Mouse (Mus musculus): ENCODE measurements around the gene Zswim7.
A peak's percentile ranks its signal among the peaks of the same experiment; 100 is the strongest.
"Not testable (repeated sequence)": the region's sequence is repeated elsewhere in the genome, so short reads cannot be mapped to it uniquely, and the experiment has no call there.

The Zswim7 gene

GRCm38 (mm10) chr11:62294121-62294520, 12.9 kb upstream of the Zswim7 start:
- Histone ChIP-seq H3K27me3 (ENCODE audit: insufficient read depth, low read length) (no peaks in the 10 kb centered on the region), H3K36me3 (ENCODE audit: insufficient read depth, low read length) (peaks cover 85% of the 10 kb centered on the region), H3K4me1 (replicated peaks; ENCODE audit: low read depth, low read length) (peaks cover 14% of the 10 kb centered on the region), H3K4me3 (replicated peaks; ENCODE audit: low read length) (no peak overlapping the region), H3K9me3 (ENCODE audit: low read length) (no peaks in the 10 kb centered on the region)
- TF ChIP-seq CTCF (conservative IDR thresholded peaks at IDR 0.05; ENCODE audit: low read length) (no peak), NANOG (IDR thresholded peaks at IDR 0.05; ENCODE audit: borderline replicate concordance, low read length) (no peak), POU5F1 (IDR thresholded peaks at IDR 0.05; ENCODE audit: borderline replicate concordance, low read length) (no peak)

- no peaks in the 10 kb centered on the region for H3K9me3 ChIP-seq (ENCODE audit: low read length)
- TF ChIP-seq POU5F1 (IDR thresholded peaks at IDR 0.05; ENCODE audit: borderline replicate concordance, low read length), result no peak
- TF ChIP-seq CTCF (conservative IDR thresholded peaks at IDR 0.05; ENCODE audit: low read length), result no peak
- TF ChIP-seq NANOG (IDR thresholded peaks at IDR 0.05; ENCODE audit: borderline replicate concordance, low read length), result no peak
- H3K27me3 ChIP-seq (ENCODE audit: insufficient read depth, low read length), result no peaks in the 10 kb centered on the region
- H3K4me1 ChIP-seq (replicated peaks; ENCODE audit: low read depth, low read length), result peaks cover 3% of the 10 kb centered on the region; the same call in 1 of the 2 replicates
- H3K36me3 ChIP-seq (ENCODE audit: insufficient read depth, low read length), result peaks cover 95% of the 10 kb centered on the region
- H3K4me3 ChIP-seq (replicated peaks; ENCODE audit: low read length), result no peak overlapping the region
Observed at GRCm38 (mm10) chr11:62287700-62288099, 6.5 kb upstream of the Zswim7 start.

- Histone ChIP-seq H3K4me1 (replicated peaks; ENCODE audit: low read depth, low read length) (peaks cover 17% of the 10 kb centered on the region), H3K27me3 (ENCODE audit: insufficient read depth, low read length) (no peaks in the 10 kb centered on the region), H3K4me3 (replicated peaks; ENCODE audit: low read length) (no peak overlapping the region), H3K9me3 (ENCODE audit: low read length) (no peaks in the 10 kb centered on the region), H3K36me3 (ENCODE audit: insufficient read depth, low read length) (peaks cover 71% of the 10 kb centered on the region)
- TF ChIP-seq NANOG (IDR thresholded peaks at IDR 0.05; ENCODE audit: borderline replicate concordance, low read length) (no peak), CTCF (conservative IDR thresholded peaks at IDR 0.05; ENCODE audit: low read length) (no peak), POU5F1 (IDR thresholded peaks at IDR 0.05; ENCODE audit: borderline replicate concordance, low read length) (no peak)
Observed at GRCm38 (mm10) chr11:62285020-62285419, 3.8 kb upstream of the Zswim7 start.

- peaks cover 24% of the 10 kb centered on the region for H3K4me1 ChIP-seq (replicated peaks; ENCODE audit: low read depth, low read length)
- not testable (repeated sequence) for H3K4me3 ChIP-seq (replicated peaks; ENCODE audit: low read length); H3K9me3 ChIP-seq (ENCODE audit: low read length); H3K27me3 ChIP-seq (ENCODE audit: insufficient read depth, low read length)
- peaks cover 62% of the 10 kb centered on the region for H3K36me3 ChIP-seq (ENCODE audit: insufficient read depth, low read length)
Observed at GRCm38 (mm10) chr11:62284020-62284419, 2.8 kb upstream of the Zswim7 start.

GRCm38 (mm10) chr11:62281601-62281997, 424 bp upstream of the Zswim7 start:
- H3K9me3 ChIP-seq (ENCODE audit: low read length), result no peaks in the 10 kb centered on the region
- peak overlapping the region; percentile 88 for H3K4me3 ChIP-seq (replicated peaks; ENCODE audit: low read length)
- TF ChIP-seq NANOG (IDR thresholded peaks at IDR 0.05; ENCODE audit: borderline replicate concordance, low read length), result no peak
- TF ChIP-seq CTCF (conservative IDR thresholded peaks at IDR 0.05; ENCODE audit: low read length), result no peak
- TF ChIP-seq POU5F1 (IDR thresholded peaks at IDR 0.05; ENCODE audit: borderline replicate concordance, low read length), result no peak
- peaks cover 38% of the 10 kb centered on the region for H3K4me1 ChIP-seq (replicated peaks; ENCODE audit: low read depth, low read length)
- H3K27me3 ChIP-seq (ENCODE audit: insufficient read depth, low read length), result no peaks in the 10 kb centered on the region
- peaks cover 40% of the 10 kb centered on the region for H3K36me3 ChIP-seq (ENCODE audit: insufficient read depth, low read length)

GRCm38 (mm10) chr11:62278027-62278426, 3.1 kb downstream of the Zswim7 start:
- no peaks in the 10 kb centered on the region for H3K9me3 ChIP-seq (ENCODE audit: low read length)
- H3K4me1 ChIP-seq (replicated peaks; ENCODE audit: low read depth, low read length), result peaks cover 40% of the 10 kb centered on the region
- no peaks in the 10 kb centered on the region for H3K27me3 ChIP-seq (ENCODE audit: insufficient read depth, low read length)
- TF ChIP-seq NANOG (IDR thresholded peaks at IDR 0.05; ENCODE audit: borderline replicate concordance, low read length) (no peak), CTCF (conservative IDR thresholded peaks at IDR 0.05; ENCODE audit: low read length) (peak; percentile 82), POU5F1 (IDR thresholded peaks at IDR 0.05; ENCODE audit: borderline replicate concordance, low read length) (no peak)
- H3K36me3 ChIP-seq (ENCODE audit: insufficient read depth, low read length), result peaks cover 14% of the 10 kb centered on the region
- H3K4me3 ChIP-seq (replicated peaks; ENCODE audit: low read length), result no peak overlapping the region

- Histone ChIP-seq H3K4me1 (replicated peaks; ENCODE audit: low read depth, low read length) (peaks cover 31% of the 10 kb centered on the region), H3K36me3 (ENCODE audit: insufficient read depth, low read length) (peaks cover 15% of the 10 kb centered on the region)
- no peak for TF ChIP-seq POU5F1 (IDR thresholded peaks at IDR 0.05; ENCODE audit: borderline replicate concordance, low read length)
Observed at GRCm38 (mm10) chr11:62277086-62277485, 4.1 kb downstream of the Zswim7 start.

GRCm38 (mm10) chr11:62270851-62271250, 10.3 kb downstream of the Zswim7 start:
- Histone ChIP-seq H3K4me1 (replicated peaks; ENCODE audit: low read depth, low read length) (peaks cover 37% of the 10 kb centered on the region), H3K36me3 (ENCODE audit: insufficient read depth, low read length) (peaks cover 63% of the 10 kb centered on the region), H3K9me3 (ENCODE audit: low read length) (no peaks in the 10 kb centered on the region), H3K27me3 (ENCODE audit: insufficient read depth, low read length) (no peaks in the 10 kb centered on the region), H3K4me3 (replicated peaks; ENCODE audit: low read length) (no peak overlapping the region)
- TF ChIP-seq POU5F1 (IDR thresholded peaks at IDR 0.05; ENCODE audit: borderline replicate concordance, low read length) (no peak), NANOG (IDR thresholded peaks at IDR 0.05; ENCODE audit: borderline replicate concordance, low read length) (no peak), CTCF (conservative IDR thresholded peaks at IDR 0.05; ENCODE audit: low read length) (no peak)

More at GRCm38 (mm10) chr11:62277086-62277485, 4.1 kb downstream of the Zswim7 start:
- H3K9me3 ChIP-seq (ENCODE audit: low read length), result no peaks in the 10 kb centered on the region
- no peak overlapping the region for H3K4me3 ChIP-seq (replicated peaks; ENCODE audit: low read length)
- no peaks in the 10 kb centered on the region for H3K27me3 ChIP-seq (ENCODE audit: insufficient read depth, low read length)

GRCm38 (mm10) chr11:62269097-62269496, 12.1 kb downstream of the Zswim7 start:
- Histone ChIP-seq H3K36me3 (ENCODE audit: insufficient read depth, low read length) (peaks cover 76% of the 10 kb centered on the region), H3K4me3 (replicated peaks; ENCODE audit: low read length) (no peak overlapping the region), H3K4me1 (replicated peaks; ENCODE audit: low read depth, low read length) (peaks cover 37% of the 10 kb centered on the region), H3K9me3 (ENCODE audit: low read length) (no peaks in the 10 kb centered on the region), H3K27me3 (ENCODE audit: insufficient read depth, low read length) (no peaks in the 10 kb centered on the region)
- no peak for TF ChIP-seq NANOG (IDR thresholded peaks at IDR 0.05; ENCODE audit: borderline replicate concordance, low read length)
- no peak for TF ChIP-seq CTCF (conservative IDR thresholded peaks at IDR 0.05; ENCODE audit: low read length)
- TF ChIP-seq POU5F1 (IDR thresholded peaks at IDR 0.05; ENCODE audit: borderline replicate concordance, low read length), result no peak
